Mouse (Mus musculus): ENCODE results near the gene Hspa12b.

Hspa12b gene

DNA sequence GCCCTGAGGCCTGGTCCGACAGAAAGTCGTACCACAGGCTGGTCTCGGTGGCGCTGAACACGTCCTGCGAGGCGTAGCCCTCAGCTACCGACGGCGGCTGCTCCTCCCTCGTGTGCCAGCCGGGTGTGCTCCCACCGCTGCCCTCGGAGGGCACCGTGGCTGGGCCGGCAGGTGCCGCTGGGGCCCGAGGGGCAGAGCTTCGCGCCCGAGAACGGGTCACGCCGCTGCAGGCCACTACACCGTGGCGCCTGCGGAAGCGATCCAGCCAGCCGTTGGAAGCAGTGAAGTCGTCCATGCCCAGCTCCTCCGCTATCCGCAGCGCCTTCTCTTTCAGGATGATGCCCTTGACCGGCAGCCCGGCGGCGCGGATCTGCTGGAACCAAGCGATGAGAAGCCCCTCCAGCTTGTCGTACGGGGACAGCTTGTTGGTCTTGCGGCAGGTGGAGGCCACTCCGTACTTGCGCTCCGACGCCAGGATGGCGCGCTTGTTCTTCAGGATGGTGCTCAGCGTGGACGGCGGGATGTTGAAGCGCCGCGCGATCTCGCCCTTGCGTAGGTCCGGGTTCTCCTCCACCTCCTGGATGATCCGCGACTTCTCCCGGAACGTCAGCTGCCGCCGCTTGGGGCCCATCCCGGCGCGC, 52.3 kb downstream of the Hspa12b start:
- peak; percentile 50 for DNase-seq (ENCODE audit: low spot score)

DNA sequence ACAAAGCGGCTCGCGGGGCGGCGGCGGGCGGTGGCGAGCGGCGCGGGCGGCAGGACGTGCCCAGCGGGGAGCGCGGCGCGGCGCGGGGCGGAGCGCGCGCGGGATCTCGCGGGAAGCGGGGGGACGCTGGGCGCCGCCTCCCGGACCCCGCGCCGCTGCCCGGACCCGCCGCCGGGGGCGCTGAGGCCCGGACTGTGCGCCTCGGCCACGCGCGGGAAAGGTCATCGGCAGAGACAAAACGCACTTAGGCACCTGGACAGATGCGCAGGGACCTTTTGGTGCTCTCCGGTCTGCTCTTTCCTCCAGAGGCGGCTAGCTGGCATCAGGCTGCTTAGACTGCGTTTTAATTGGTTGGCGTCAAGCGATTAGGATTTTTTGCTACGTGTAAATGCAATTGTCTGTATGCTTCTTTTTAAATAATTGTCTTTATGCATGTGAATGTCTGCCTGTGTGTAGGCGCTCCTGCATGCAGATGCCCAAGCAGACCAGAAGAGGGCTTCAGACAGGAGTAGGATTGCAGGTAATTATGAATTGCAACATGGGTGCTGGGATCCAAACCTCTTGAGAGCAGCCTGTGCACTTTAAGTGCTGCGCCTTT, 53.0 kb downstream of the Hspa12b start, which contains the start of gene Cenpb:
TSS of gene Cenpb (minus strand) at position 78 of the 598 bp plus-strand sequence.
- DNase-seq (ENCODE audit: low spot score): peak; percentile 54

DNA sequence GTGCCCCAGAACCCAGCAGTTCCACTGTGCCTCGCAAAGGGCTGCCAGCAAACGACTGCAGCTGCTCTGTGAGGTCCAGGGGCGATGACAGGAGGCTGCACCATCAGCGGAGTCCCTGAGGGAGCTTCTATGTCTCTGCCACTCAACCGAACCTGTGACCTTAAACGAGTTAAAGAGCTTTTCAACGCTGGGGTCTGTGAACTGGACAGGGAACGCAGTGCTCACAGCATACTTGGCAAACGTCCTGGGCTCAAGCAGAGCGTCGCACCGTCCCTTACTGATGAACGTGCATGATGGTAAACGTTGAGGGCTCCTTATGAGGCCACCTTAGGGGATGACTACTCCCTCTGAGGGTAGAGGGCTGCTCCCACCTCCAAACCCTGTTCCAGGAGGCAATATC, 59.3 kb downstream of the Hspa12b start:
- DNase-seq (ENCODE audit: low spot score): no peak

DNA sequence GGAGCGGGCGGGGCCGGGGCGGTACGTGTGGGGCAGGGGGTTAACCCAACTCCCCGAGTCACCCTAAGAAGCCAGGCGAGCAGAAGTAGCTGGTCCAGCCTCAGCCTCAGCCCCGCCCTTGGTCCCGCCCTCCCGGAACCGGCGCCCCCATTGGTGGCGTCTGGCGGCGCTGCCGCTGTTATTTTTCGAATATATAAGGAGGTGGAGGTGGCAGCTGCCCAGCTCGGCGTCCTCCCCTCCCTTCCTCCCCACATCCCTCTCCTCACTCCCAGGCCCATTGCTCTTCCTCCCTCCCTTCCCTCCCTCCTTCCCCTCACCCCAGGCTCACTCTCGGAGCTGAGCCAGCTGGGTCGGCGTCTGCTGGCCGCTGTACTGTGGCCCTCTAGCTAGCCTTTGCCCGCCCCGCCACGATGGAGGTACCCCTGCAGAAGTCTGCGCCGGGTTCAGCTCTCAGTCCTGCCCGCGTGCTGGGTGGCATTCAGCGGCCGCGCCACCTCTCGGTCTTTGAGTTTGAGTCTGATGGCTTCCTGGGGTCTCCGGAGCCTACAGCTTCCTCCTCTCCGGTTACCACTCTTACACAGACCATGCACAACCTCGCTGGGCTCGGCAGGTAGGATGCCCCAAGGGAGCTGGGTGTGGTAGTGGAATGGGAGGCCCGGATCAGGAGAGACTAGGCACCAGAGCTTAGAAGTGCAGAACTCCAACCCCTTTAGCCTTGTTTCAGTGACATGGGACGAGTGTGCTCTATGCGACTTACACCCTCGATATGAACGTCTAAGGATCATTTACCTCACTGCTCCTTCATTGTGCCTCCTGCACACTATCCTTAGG, 59.9 kb downstream of the Hspa12b start, which contains the start of the genes Cdc25b and Spef1:
TSS of gene Cdc25b (plus strand) at position 179 of the 831 bp plus-strand sequence.
TSS of gene Spef1 (minus strand) at position 512 of the 831 bp plus-strand sequence.
- peak; percentile 87 for DNase-seq (ENCODE audit: low spot score)

DNA sequence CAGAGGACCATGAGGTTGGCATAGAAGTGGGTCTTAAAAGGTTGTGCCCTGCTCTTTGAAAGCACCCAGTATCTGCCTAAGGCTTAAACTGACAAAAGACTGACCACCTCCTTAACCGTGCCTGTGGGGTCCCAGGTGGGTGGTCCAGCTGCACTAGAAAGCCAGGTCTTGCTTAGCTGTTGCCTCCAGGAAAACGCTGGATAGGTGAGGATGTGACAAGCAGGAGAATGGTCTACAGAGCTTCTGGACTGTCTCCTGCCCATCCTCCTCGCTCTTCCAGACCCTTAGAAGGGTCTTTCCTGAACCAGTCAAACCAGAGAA, 60.5 kb downstream of the Hspa12b start:
- DNase-seq (ENCODE audit: low spot score): no peak

DNA sequence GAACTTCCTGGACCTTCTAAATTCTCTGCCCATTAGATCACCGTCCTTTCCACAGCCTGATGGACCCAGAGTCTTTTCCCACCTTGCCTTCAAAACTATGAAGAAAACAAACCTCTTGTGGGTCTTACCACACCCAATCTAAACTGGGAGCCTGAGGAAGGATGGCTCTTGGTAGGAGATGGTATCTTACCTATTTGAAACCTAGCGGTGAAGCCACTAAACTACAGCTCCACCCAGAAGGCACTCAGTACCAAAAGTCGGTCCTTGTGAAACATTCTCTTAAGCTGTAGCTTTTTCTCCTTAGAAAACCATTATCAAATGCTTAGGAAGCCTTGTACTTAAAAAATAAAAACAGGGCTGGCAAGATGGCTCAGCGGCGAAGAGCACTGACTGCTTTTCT, 61.2 kb downstream of the Hspa12b start:
- DNase-seq (ENCODE audit: low spot score): no peak

DNA sequence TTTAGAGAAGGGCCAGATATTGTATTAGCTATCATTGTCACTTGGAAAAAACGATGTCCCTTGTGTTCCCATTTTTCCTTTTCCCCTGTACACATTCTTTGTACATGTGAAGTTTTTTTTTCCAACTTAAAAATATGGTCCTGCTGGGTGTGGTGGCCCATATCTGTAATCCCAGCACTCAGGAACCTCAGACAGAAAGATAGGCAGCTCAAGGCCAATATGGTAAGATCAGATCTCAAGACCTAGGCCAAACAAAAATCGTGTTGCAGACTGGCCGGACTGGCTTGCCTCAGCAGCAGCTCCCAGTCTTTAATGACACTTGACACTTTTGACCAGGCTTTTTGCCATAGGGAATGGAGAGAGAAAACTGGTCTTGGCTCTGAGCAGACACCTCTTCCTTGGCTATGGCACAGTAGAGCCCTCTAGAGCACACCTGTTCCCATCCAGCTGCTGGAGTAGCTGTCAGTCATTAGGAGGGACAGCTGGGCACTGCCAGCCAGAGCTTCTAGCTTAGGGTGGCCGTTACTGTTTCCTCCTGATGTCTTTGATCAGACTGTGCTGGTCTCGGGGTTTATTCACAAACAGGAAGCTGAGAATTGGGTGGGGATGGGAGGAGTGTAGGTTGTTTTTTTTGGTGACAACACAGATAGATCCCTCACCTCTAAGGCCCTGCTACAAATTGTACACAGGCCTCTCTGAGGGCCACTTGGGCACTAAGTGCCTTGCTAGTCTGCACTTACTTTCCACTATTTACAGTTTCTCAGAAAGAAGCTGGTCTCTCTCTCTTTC, 62.6 kb downstream of the Hspa12b start:
- peak; percentile 64 for DNase-seq (ENCODE audit: low spot score)

DNA sequence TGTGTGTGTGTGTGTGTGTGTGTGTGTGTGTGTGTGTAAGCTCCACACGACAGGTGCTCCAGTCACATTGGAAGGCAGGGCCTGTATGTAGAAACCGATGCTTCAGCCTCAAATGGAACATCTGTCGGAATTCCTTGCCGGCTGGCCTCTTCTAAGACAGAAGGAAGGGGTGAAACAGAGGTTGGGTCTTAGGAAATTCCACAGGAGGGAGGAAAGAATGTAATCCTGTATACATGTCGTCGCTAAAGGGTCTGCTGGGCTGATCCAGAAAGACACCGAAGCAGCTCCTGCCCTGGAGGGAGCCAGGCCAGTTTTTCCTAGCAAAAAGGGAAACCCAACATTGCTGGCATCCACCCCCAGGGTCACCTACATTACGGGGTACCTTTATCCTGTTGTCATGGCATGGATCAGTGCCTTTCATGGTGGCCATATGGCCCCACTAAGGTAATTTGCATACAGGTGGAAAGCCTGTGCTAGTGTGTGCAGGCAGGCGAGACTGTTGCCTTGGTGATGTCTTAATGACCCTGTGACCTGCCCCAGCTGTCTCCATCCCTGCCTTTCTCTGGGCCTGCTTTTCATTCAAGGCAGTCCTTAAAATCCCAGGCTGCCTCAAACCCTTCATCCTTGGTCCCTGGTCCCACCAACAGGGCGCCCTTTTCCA, 63.4 kb downstream of the Hspa12b start:
- no peak for DNase-seq (ENCODE audit: low spot score)

DNA sequence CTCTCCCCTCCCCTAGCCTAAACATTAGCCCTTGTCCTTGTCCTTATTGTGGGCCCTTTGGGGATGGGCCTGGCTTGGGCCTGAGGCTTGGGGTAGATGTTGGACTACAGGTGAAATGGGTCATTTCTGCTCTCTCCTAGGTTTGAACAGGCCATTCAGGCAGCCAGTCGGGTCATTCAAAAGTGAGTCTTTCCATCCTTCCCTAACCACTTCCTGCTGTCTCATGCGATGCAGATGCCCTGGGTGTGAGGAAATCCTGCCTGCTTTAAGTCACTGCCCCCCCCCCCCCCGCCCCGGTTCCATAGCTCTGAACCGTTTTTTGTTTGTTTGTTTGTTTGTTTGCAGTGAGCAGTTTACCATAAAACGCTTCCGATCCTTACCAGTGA, 63.9 kb downstream of the Hspa12b start:
- no peak for DNase-seq (ENCODE audit: low spot score)
